Mouse (Mus musculus): ENCODE measurements around the gene Plppr1.
A peak's percentile ranks its signal among the peaks of the same experiment; 100 is the strongest.

Gene Plppr1

DNA sequence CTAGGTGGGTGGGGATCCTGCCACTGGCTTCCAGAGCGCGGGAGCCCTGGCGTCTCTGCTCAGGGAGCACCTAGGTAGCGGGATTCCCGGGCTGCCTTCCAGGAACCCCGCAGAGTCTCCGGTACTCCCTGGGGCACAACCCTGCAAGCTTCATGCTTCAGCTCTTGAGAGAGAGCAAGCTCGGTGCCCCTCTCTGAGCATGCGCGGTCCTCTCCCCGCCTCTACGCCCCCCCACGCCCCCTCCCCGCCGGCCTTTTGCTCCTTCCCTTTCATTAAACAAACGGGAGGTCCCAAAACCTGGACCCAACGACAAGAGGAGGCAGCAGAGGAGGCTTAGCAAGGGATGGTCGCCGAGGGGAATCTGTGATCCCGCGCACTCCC lies at the start of gene Plppr1:
Plppr1 (plus strand) TSS at position 253 of the 381 bp plus-strand sequence.
- peak; percentile 19 for DNase-seq (ENCODE audit: low spot score)

DNA sequence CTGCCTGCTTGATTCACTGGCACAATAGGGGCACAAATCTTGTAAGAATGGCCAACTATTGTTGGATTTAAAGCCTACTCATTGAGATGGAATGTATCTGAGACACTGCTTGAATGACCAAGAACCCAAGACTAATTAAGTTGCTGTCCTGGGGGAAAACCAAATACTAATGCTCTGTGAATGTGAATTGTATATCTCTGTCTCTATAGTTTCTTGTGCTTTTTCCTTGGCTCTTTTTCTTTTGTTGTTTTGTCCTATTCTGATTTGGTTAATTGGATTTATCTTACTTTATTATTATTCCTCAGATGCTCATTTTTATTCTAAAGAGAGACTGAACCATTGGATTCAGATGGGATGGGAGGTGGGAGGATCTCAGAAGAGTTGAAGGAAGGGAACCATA lies 42.4 kb upstream of the Plppr1 start:
- DNase-seq (ENCODE audit: low spot score) = no peak

DNA sequence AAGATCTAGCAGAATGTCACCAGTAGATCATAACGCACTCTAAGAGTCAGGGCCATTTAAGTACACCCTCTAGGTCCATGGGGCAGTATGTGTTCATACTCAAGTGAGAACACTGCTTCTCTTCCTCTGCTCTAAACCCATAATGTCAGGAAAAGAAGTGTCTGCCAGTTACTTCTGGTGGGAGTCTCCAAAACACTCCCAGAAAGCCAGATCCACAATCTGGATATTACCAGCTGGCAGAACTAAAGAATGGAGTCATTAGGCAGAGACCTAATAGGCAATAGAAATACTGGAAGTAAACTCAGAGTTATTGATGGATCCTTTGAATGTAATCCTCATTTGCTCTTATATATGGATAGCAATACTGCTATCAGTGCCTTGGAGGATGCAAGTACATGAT lies 35.9 kb upstream of the Plppr1 start:
- DNase-seq (ENCODE audit: low spot score) = peak; percentile 11

- no peak for DNase-seq (ENCODE audit: low spot score)
These were observed 20.8 kb upstream of the Plppr1 start for GRCm38 (mm10) chr4:49038311-49038710.

GRCm38 (mm10) chr4:49039854-49040253 lies 19.2 kb upstream of the Plppr1 start:
- no peak for DNase-seq (ENCODE audit: low spot score)

- no peak for DNase-seq (ENCODE audit: low spot score)
These were observed 17.4 kb upstream of the Plppr1 start for GRCm38 (mm10) chr4:49041655-49042054.

DNA sequence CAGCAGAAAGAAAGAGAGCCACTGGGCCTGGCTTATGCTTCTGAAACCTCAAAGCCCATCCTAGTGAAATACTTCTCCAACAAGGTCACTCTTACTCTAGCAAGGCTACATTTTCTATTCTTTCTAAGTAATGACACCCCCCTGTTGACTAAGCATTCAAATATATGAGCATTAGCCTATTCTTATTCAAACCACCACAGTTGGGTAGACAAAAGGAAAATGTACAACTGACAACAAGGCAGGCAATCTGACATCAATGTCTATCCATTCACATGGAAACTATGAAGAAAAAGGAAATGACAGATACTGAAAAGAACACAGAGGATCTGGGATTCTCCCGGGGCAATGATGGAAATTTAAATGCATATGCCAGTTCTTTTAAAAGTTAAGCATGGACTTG lies 8.4 kb upstream of the Plppr1 start:
- no peak for DNase-seq (ENCODE audit: low spot score)

DNA sequence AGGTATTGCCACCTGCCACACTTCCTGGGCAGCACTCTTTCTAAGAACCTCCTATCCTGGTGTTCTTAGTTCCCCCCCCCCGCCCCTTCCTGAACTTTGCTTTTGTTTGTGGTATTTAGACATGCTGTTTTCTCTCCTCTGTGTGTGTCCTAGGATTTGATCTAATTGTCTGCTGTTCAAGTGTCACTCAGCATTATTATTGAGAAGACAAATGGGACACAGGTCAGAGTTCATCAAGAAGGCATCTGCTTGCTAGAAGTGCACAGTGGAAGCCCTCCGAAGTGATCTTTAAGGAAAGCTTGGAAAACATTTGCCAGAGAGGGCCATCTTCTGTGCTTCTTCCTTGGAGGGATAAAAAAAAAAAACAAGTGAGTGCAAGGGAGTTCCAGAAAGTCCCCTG lies 1.2 kb upstream of the Plppr1 start:
- no peak for DNase-seq (ENCODE audit: low spot score)

DNA sequence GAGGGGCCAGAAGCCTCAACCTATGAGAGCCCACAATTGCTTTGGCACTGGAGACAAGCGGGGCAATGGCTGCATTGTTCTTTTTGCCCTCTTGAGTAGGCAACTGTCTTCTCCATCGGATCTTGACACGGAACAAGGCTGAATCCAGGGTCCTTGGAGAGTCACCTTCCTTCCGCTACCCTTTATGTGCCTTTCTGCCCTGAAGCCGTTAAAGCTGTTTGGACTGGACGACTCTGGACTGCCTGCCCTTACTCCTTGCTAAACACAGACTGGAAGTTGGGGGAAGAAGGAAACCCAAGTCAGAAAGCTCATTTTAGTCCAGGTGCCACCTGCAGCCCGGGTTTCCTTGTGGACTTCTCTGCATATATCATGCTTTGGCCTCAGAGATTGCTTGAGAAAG lies 516 bp upstream of the Plppr1 start:
- DNase-seq (ENCODE audit: low spot score) = no peak

GRCm38 (mm10) chr4:49059402-49060381 lies 619 bp downstream of the Plppr1 start:
- peak; percentile 28 for DNase-seq (ENCODE audit: low spot score)

DNA sequence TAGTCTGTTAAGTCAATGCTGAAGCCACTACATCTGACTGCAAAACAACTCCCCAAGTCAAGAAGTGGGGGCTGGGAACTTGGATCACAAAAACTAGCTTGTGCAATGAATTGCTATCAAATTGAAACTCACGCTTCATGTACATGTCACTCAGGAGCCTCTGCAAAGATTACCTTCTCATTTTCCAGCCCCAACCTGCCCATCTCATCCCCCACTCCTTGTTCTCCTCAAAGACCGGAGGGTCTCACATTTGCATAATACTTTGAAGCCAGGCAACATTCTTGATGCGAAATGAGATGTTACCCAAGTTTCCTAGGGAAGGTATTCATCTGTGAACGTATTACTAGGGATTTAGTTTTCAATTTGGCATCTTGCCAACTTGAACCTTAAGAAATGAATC lies 10.4 kb downstream of the Plppr1 start:
- no peak for DNase-seq (ENCODE audit: low spot score)

DNA sequence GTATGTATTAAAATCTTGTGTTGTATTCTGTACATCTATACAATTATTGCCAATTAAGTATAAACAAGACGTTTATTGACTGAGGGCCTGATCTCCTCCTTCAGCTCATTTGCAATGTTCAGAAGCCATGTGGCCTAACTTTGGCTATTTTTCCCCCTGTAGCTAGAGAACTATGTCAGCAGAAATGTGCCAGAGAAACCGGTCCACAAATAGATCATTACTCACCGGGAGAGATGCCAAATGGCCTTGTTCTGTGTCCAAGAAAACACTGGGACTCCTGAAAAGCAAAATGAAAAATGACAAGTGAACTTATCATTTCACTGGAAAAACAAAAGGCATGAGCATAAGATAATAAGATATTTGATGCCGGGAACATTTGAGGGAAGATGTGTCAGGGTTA lies 13.8 kb downstream of the Plppr1 start:
- DNase-seq (ENCODE audit: low spot score) = peak; percentile 60

DNA sequence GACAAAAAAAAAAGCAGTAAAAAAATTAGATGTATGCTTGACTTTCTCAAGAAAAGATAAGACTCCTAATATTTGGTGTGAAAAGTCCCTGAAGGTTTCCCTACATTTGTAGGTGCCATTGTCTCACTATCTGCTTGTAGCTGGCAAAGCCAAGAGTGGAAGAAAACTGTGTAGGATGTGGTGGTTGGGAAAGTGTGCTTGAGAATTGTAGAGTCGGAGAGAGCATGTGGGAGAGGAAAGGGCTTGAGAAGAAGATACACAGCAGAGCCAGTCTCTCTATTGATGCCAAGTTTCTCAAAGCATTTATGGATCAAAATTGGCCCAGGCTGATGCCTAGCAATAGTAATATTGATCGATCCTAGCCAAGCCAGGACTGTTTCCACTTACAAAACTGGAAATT lies 16.8 kb downstream of the Plppr1 start:
- DNase-seq (ENCODE audit: low spot score) = no peak

DNA sequence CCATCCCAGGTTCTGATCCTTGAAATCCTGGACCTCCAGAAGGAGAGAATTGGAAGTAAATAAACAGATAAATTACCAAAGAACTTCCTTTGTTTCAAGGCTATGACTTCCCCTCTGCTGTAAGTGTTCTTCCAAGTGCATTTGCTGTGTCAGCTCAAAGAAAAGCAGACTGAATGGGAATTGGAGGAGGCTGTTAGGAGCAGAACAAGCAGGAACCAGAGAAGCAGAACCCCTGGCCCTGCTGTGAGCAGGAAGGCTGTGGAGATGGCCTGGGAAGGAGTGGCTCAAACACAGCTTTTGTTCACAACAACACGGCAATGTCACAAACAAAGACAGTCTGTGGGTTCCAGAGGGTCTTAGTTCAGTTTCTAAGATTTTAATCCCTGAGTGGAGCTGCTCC lies 20.3 kb downstream of the Plppr1 start:
- DNase-seq (ENCODE audit: low spot score) = no peak

DNA sequence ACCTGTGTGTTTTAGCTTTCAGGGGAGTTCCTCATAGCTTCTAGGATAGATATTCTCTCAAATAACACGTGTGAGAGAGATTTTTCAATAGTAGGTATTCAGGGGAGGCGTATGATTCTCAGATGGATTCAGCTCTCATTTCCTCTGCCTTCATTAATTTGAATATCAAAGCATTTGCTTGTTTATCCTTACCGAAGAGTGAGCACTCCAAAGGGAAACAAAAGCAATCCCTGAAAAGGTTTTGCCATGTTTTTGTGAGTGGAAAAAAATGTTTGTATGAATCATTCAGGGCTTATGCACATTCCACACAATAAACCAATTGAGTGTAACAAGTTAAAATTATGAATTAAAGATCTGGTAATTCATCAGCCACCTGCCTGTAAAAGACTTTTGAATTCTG lies 29.1 kb downstream of the Plppr1 start:
- DNase-seq (ENCODE audit: low spot score) = no peak

DNA sequence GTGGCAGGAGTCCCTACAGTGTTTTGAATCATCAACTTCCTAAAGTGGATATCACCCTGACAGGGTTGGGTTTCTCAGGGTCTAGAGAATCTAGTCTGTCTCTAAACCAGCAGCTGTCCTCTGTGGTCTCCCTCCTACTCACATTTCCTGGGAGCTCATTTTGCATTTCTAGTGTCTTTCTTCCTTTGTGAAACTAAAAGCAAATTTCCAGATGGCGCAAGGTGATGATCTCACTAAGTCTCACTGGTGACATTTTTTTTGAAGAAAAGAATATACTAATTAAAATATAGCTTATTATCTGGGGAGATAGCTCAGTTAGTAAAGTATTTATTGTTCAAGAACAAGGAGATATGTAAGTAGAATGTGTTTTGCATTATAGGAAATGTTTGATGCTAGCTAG lies 31.4 kb downstream of the Plppr1 start:
- DNase-seq (ENCODE audit: low spot score) = no peak

GRCm38 (mm10) chr4:49099448-49099847 lies 40.4 kb downstream of the Plppr1 start:
- DNase-seq (ENCODE audit: low spot score) = no peak

DNA sequence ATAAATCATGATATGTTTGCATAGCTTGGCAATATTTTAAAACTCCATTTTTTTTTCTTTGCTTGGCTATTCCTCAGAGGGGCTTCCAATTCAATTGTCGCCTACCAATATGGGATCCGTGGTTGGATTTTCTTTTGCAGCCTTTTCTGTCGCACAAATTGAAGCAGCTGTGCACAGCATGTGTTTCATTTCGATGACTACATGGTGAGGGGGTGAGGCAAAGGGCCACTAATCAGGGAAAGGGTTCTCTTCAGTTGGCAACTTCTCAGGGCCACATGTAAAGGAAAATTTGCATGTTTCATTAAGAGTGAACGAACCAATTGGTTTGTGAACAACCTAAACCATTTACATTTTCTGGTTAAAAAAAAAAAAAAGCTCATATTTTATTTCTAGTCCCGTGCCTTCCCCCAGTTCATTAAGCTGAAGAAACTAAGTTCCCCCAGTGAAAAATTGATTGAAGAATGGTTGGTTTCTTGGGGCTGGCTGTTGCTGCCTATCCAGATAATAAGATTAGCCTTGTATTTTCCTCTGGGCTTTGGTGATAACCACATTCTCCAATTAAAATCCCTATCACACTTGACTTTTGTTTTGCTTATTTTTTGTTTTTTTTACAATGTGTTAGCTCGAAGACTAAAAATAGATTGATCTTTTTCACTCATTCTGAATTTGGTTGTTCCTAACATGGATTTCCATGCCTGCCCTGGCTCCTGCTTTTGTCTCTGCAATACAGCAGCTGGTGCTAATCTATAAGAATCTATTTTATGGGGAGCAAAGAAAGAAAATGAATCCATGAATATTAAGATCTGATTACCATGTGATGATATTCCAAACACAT lies 43.1 kb downstream of the Plppr1 start:
- DNase-seq (ENCODE audit: low spot score) = no peak

GRCm38 (mm10) chr4:49102769-49103193 lies 43.7 kb downstream of the Plppr1 start:
- DNase-seq (ENCODE audit: low spot score) = no peak

DNA sequence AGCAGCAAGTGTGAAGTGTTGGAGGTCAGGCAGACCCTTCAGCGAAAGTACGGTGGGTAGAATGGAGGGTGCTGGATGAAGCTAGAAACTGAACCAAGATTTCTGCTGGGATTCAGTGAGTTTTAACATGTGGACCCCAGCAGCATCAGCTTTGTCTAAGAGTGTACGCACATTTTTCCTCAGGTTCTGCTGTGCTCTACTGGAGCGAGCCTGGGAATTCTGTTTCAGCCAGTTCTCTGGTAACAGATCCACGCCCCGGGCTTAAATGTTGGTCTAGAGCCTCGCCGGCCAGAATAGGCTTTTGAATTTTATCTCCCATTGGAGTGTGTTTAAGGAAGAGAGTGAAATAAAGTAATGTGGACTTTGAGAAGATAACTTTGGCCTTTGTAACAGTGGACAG lies 45.8 kb downstream of the Plppr1 start:
- no peak for DNase-seq (ENCODE audit: low spot score)

GRCm38 (mm10) chr4:49107895-49108294 lies 48.8 kb downstream of the Plppr1 start:
- no peak for DNase-seq (ENCODE audit: low spot score)

GRCm38 (mm10) chr4:49108371-49108770 lies 49.3 kb downstream of the Plppr1 start:
- DNase-seq (ENCODE audit: low spot score) = no peak

DNA sequence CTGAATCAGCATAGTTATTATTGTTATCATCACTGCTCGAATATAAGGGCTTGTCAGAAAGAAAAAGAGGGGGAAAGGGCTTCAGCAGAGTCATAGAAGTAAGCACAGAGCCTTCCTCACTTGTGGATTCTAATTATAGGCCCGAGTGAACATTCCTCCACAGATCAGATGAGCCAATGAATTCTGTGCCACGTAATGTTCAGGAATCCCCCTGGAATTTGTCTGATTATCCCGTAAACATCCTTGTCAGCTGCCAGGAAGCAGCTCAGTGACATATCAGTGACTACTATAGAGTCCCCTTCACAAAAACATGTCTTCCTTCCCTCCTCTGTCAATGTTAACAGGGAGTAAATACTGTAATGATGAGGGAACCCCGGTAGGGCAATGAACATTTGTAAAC lies 50.9 kb downstream of the Plppr1 start:
- DNase-seq (ENCODE audit: low spot score) = no peak
